Comparison of ENCODE assay signal across 28 mouse cellular contexts in genomic region chr6:87776663-87777062, GRCm38 (mm10). TPM values are rescaled to one million over a fixed set of nuclear protein-coding genes. Genes with fewer than 3 reads are reported as not detected.
DNase-seq lines count a peak whose midpoint lies in the region; ATAC-seq lines count a peak whose summit lies in the region.
"Had no signal": no experiment of that assay in that cellular context is flagged by ENCODE, and none has a peak within 500 bp of the region (broad histone marks: within the 10 kb centered on the region; RNA-seq: fewer than 3 reads in every experiment).

No protein-coding gene starts in this region.

- no peaks in the 10 kb centered on the region for H3K36me3 ChIP-seq in forebrain, embryonic 11.5 days (ENCODE audit: control insufficient read depth, insufficient read depth, low read length)
- no peaks in the 10 kb centered on the region for H3K36me3 ChIP-seq in forebrain, embryonic 13.5 days (ENCODE audit: poor library complexity, severe bottlenecking)
- H3K36me3 ChIP-seq in liver, embryonic 11.5 days (ENCODE audit: control insufficient read depth, insufficient read depth, low read length) = no peaks in the 10 kb centered on the region
- H3K36me3 ChIP-seq in liver, embryonic 15.5 days (replicated peaks) = no peaks in the 10 kb centered on the region
- H3K36me3 ChIP-seq: embryonic facial prominence, embryonic 15.5 days; heart, embryonic 15.5 days; hindbrain, embryonic 10.5 days had no signal

- no peak overlapping the region for H3K9ac ChIP-seq in forebrain, embryonic 11.5 days (ENCODE audit: low read length)
- H3K9ac ChIP-seq in forebrain, embryonic 13.5 days = no peak overlapping the region
- peak overlapping the region; percentile 45 for H3K9ac ChIP-seq in liver, embryonic 11.5 days (ENCODE audit: low read depth, low read length)
- peak overlapping the region; percentile 55 for H3K9ac ChIP-seq in liver, embryonic 15.5 days
- H3K9ac ChIP-seq: embryonic facial prominence, embryonic 15.5 days; heart, embryonic 15.5 days had no signal

- no peak for ATAC-seq in forebrain, embryonic 11.5 days (replicated peaks; ENCODE audit: low FRiP score)
- no peak for ATAC-seq in forebrain, embryonic 13.5 days
- no peak; the same call in 1 of the 2 replicates for ATAC-seq in liver, embryonic 11.5 days (replicated peaks; ENCODE audit: low FRiP score)
- peak; percentile 34 for ATAC-seq in erythroblast, adult 5-6 weeks (replicated peaks; ENCODE audit: low FRiP score, poor library complexity, severe bottlenecking)
- 0 out of 2 replicates have a peak, but pooled peaks have one; percentile 7 for ATAC-seq in liver, embryonic 15.5 days (ENCODE audit: insufficient read depth)
- no peak for ATAC-seq in cerebellum, adult (ENCODE audit: insufficient number of reproducible peaks, low FRiP score, low TSS enrichment)
- ATAC-seq: CD4-positive, CD25-positive, alpha-beta regulatory T cell, adult 4 months; forebrain, embryonic 16.5 days had no signal

- no peak overlapping the region for H3K4me3 ChIP-seq in forebrain, embryonic 11.5 days (ENCODE audit: low read depth, low read length)
- no peak overlapping the region for H3K4me3 ChIP-seq in forebrain, embryonic 13.5 days
- H3K4me3 ChIP-seq in liver, embryonic 11.5 days (ENCODE audit: low read depth, low read length) = peak overlapping the region; percentile 14; the same call in 1 of the 2 replicates
- peak overlapping the region; percentile 45 for H3K4me3 ChIP-seq in liver, embryonic 15.5 days (replicated peaks)
- H3K4me3 ChIP-seq: embryonic facial prominence, embryonic 15.5 days; heart, embryonic 15.5 days; hindbrain, embryonic 10.5 days had no signal

- H3K4me1 ChIP-seq in forebrain, embryonic 11.5 days (replicated peaks; ENCODE audit: control insufficient read depth, insufficient read depth, low read length) = no peaks in the 10 kb centered on the region
- no peaks in the 10 kb centered on the region for H3K4me1 ChIP-seq in forebrain, embryonic 13.5 days
- peaks cover 25% of the 10 kb centered on the region for H3K4me1 ChIP-seq in liver, embryonic 11.5 days (replicated peaks; ENCODE audit: control insufficient read depth, insufficient read depth, low read length)
- H3K4me1 ChIP-seq in liver, embryonic 15.5 days (replicated peaks) = peaks cover 41% of the 10 kb centered on the region
- H3K4me1 ChIP-seq: embryonic facial prominence, embryonic 15.5 days; hindbrain, embryonic 10.5 days had no signal

- no peak overlapping the region for H3K27ac ChIP-seq in forebrain, embryonic 11.5 days (ENCODE audit: low read depth, low read length)
- H3K27ac ChIP-seq in forebrain, embryonic 13.5 days = no peak overlapping the region
- H3K27ac ChIP-seq in liver, embryonic 11.5 days (ENCODE audit: low read depth, low read length) = peak overlapping the region; percentile 94
- H3K27ac ChIP-seq in liver, embryonic 15.5 days (replicated peaks) = peak overlapping the region; percentile 94
- H3K27ac ChIP-seq: embryonic facial prominence, embryonic 15.5 days; heart, embryonic 15.5 days; hindbrain, embryonic 10.5 days had no signal

- no peak overlapping the region for H3K4me2 ChIP-seq in forebrain, embryonic 11.5 days (ENCODE audit: low read depth, low read length, severe bottlenecking)
- no peak overlapping the region for H3K4me2 ChIP-seq in forebrain, embryonic 13.5 days
- H3K4me2 ChIP-seq in liver, embryonic 11.5 days = peak overlapping the region; percentile 51
- H3K4me2 ChIP-seq in liver, embryonic 15.5 days = peak overlapping the region; percentile 64
- H3K4me2 ChIP-seq: embryonic facial prominence, embryonic 15.5 days; heart, embryonic 15.5 days; midbrain, embryonic 11.5 days had no signal

- WGBS in forebrain, embryonic 11.5 days = 82% methylated on average over 1 of the region's 1 CpGs
- WGBS in forebrain, embryonic 13.5 days = 92% methylated on average over 1 of the region's 1 CpGs
- WGBS in liver, embryonic 11.5 days = 75% methylated on average over 1 of the region's 1 CpGs
- 45% methylated on average over 1 of the region's 1 CpGs for WGBS in liver, embryonic 15.5 days (ENCODE audit: insufficient replicate concordance)

- peak; percentile 39 for DNase-seq in forebrain, embryonic 11.5 days (ENCODE audit: low spot score)
- no peak for DNase-seq in liver, embryonic 11.5 days (ENCODE audit: low spot score)
- no peak for DNase-seq in liver
- no peak for DNase-seq in cerebellum, adult 9-11 months
- DNase-seq: adrenal gland, postnatal 25 days; cerebellum, adult 18-20 months; cerebellum, postnatal 36 days; gastrocnemius, postnatal 36 days; kidney, adult 2 months; kidney, postnatal 25 days; left cerebral cortex, postnatal 4 days; lung, adult 2 months; lung, postnatal 36 days; retina, postnatal 1 day; right cerebral cortex, postnatal 4 days; thymus, postnatal 4 days had no signal

- H3K27me3 ChIP-seq in forebrain, embryonic 11.5 days (ENCODE audit: control insufficient read depth, insufficient read depth, low read length) = no peaks in the 10 kb centered on the region
- H3K27me3 ChIP-seq in forebrain, embryonic 13.5 days = no peaks in the 10 kb centered on the region
- H3K27me3 ChIP-seq in liver, embryonic 11.5 days (replicated peaks; ENCODE audit: control insufficient read depth, insufficient read depth, low read length) = no peaks in the 10 kb centered on the region
- no peaks in the 10 kb centered on the region for H3K27me3 ChIP-seq in liver, embryonic 15.5 days
- H3K27me3 ChIP-seq: embryonic facial prominence, embryonic 15.5 days; heart, embryonic 15.5 days had no signal

- H3K9me3 ChIP-seq in forebrain, embryonic 11.5 days (ENCODE audit: control insufficient read depth, low read length) = no peaks in the 10 kb centered on the region
- H3K9me3 ChIP-seq in forebrain, embryonic 13.5 days (replicated peaks) = no peaks in the 10 kb centered on the region
- no peaks in the 10 kb centered on the region for H3K9me3 ChIP-seq in liver, embryonic 11.5 days (ENCODE audit: control insufficient read depth, low read length)
- no peaks in the 10 kb centered on the region for H3K9me3 ChIP-seq in liver, embryonic 15.5 days (replicated peaks)
- H3K9me3 ChIP-seq: embryonic facial prominence, embryonic 15.5 days; heart, embryonic 15.5 days had no signal

RNA-seq across cellular contexts. Expression of gene Gp9, which starts 1.2 kb away (rescaled TPM):
- polyA plus RNA-seq in forebrain, embryonic 11.5 days (2014; fragmentation: Nextera tagmentation; extraction: Ambion mirVana) = 2.5 and 2.8 TPM in 2 replicates
- 0.77 and 0.89 TPM in 2 replicates for polyA plus RNA-seq in forebrain, embryonic 13.5 days (2015; fragmentation: Nextera tagmentation; extraction: Ambion mirVana)
- 37.2 and 37.3 TPM in 2 replicates for polyA plus RNA-seq in liver, embryonic 11.5 days (2014; fragmentation: Nextera tagmentation; extraction: Ambion mirVana)
- 5.4 and 7.7 TPM in 2 replicates for total RNA-seq in erythroblast, adult 5-6 weeks (2015; ENCODE audit: low replicate concordance)
- total RNA-seq in erythroblast, adult 5-6 weeks (2017; ENCODE audit: low replicate concordance) = 4.9 and 5.6 TPM in 2 replicates
- polyA plus RNA-seq in liver, embryonic 15.5 days (2015; fragmentation: Nextera tagmentation; extraction: Ambion mirVana) = 26.8 and 29.9 TPM in 2 replicates
- total RNA-seq: adrenal gland, postnatal 25 days; ES-E14; gastrocnemius, postnatal 36 days; left cerebral cortex, postnatal 4 days had no signal
- polyA plus RNA-seq: CD4-positive, CD25-positive, alpha-beta regulatory T cell, adult 4 months had no signal

RNA-seq across cellular contexts. Expression of gene Rab43, which starts 35.3 kb away (rescaled TPM):
- 9.4 and 9.7 TPM in 2 replicates for polyA plus RNA-seq in forebrain, embryonic 11.5 days (2014; fragmentation: Nextera tagmentation; extraction: Ambion mirVana)
- polyA plus RNA-seq in forebrain, embryonic 13.5 days (2015; fragmentation: Nextera tagmentation; extraction: Ambion mirVana) = 7.4 and 7.9 TPM in 2 replicates
- polyA plus RNA-seq in liver, embryonic 11.5 days (2014; fragmentation: Nextera tagmentation; extraction: Ambion mirVana) = 20.4 and 21.4 TPM in 2 replicates
- total RNA-seq in erythroblast, adult 5-6 weeks (2015; ENCODE audit: low replicate concordance) = 173 and 230 TPM in 2 replicates
- 219 and 239 TPM in 2 replicates for total RNA-seq in erythroblast, adult 5-6 weeks (2017; ENCODE audit: low replicate concordance)
- 33.2 and 44.8 TPM in 2 replicates for polyA plus RNA-seq in liver, embryonic 15.5 days (2015; fragmentation: Nextera tagmentation; extraction: Ambion mirVana)

RNA-seq across cellular contexts. Expression of gene Efcc1, which starts 46.0 kb away (rescaled TPM):
- polyA plus RNA-seq in forebrain, embryonic 11.5 days (2014; fragmentation: Nextera tagmentation; extraction: Ambion mirVana) = 1.5 TPM in 2 replicates
- polyA plus RNA-seq in forebrain, embryonic 13.5 days (2015; fragmentation: Nextera tagmentation; extraction: Ambion mirVana) = 0.96 and 1.1 TPM in 2 replicates
- polyA plus RNA-seq in liver, embryonic 11.5 days (2014; fragmentation: Nextera tagmentation; extraction: Ambion mirVana) = 0.45 and 0.57 TPM in 2 replicates
- total RNA-seq in erythroblast, adult 5-6 weeks (2015; ENCODE audit: low replicate concordance) = not detected in 2 replicates
- total RNA-seq in erythroblast, adult 5-6 weeks (2017; ENCODE audit: low replicate concordance) = not detected in 2 replicates
- polyA plus RNA-seq in liver, embryonic 15.5 days (2015; fragmentation: Nextera tagmentation; extraction: Ambion mirVana) = 0.15 and 0.16 TPM in 2 replicates
- total RNA-seq: ES-E14; monocyte, adult 5-6 weeks had no signal

RNA-seq across cellular contexts. Expression of gene Gm45140, which starts 58.9 kb away (rescaled TPM):
- 2.7 and 5.0 TPM in 2 replicates for polyA plus RNA-seq in forebrain, embryonic 11.5 days (2014; fragmentation: Nextera tagmentation; extraction: Ambion mirVana)
- 1.4 and 2.3 TPM in 2 replicates for polyA plus RNA-seq in forebrain, embryonic 13.5 days (2015; fragmentation: Nextera tagmentation; extraction: Ambion mirVana)
- 5.6 and 7.8 TPM in 2 replicates for polyA plus RNA-seq in liver, embryonic 11.5 days (2014; fragmentation: Nextera tagmentation; extraction: Ambion mirVana)
- 1.3 TPM in 2 replicates for total RNA-seq in erythroblast, adult 5-6 weeks (2015; ENCODE audit: low replicate concordance)
- total RNA-seq in erythroblast, adult 5-6 weeks (2017; ENCODE audit: low replicate concordance) = 12.8 and 18.0 TPM in 2 replicates
- 3.0 and 4.1 TPM in 2 replicates for polyA plus RNA-seq in liver, embryonic 15.5 days (2015; fragmentation: Nextera tagmentation; extraction: Ambion mirVana)

Comparison
In these comparisons a context has a peak if more than half of its experiments do, and no peak if none do; other contexts are left out.
1. ATAC-seq: peak in erythroblast, adult 5-6 weeks (single experiment) and liver, embryonic 15.5 days (single experiment); none in forebrain, embryonic 11.5 days (single experiment), forebrain, embryonic 13.5 days (single experiment), liver, embryonic 11.5 days (single experiment) and cerebellum, adult (single experiment).
2. H3K27ac ChIP-seq: peak in liver, embryonic 11.5 days (single experiment) and liver, embryonic 15.5 days (single experiment); none in forebrain, embryonic 11.5 days (single experiment) and forebrain, embryonic 13.5 days (single experiment).
3. H3K4me2 ChIP-seq: peak in liver, embryonic 11.5 days (single experiment) and liver, embryonic 15.5 days (single experiment); none in forebrain, embryonic 11.5 days (single experiment) and forebrain, embryonic 13.5 days (single experiment).
4. H3K4me3 ChIP-seq: peak in liver, embryonic 11.5 days (single experiment) and liver, embryonic 15.5 days (single experiment); none in forebrain, embryonic 11.5 days (single experiment) and forebrain, embryonic 13.5 days (single experiment).
5. H3K9ac ChIP-seq: peak in liver, embryonic 11.5 days (single experiment) and liver, embryonic 15.5 days (single experiment); none in forebrain, embryonic 11.5 days (single experiment) and forebrain, embryonic 13.5 days (single experiment).